In genomic region chr14:95876785-95877510, GRCm38 (mm10) we compare ENCODE assay signal across 11 mouse cellular contexts. TPM values are rescaled to one million over a fixed set of nuclear protein-coding genes. Genes with fewer than 3 reads are reported as not detected.
DNase-seq lines count a peak whose midpoint lies in the region; ATAC-seq and TF ChIP-seq lines count a peak whose summit lies in the region.
"Had no signal": no experiment of that assay in that cellular context is flagged by ENCODE, and none has a peak within 500 bp of the region (broad histone marks: within the 10 kb centered on the region; RNA-seq: fewer than 3 reads in every experiment).

No protein-coding gene starts in this region.

- H3K9me3 ChIP-seq in forebrain, postnatal 0 days (ENCODE audit: low read length): no peaks in the 10 kb centered on the region

- no peak for TF ChIP-seq POLR2A in heart, adult 2 months (IDR thresholded peaks at IDR 0.05; ENCODE audit: insufficient read depth, low read depth, low read length)

- H3K4me1 ChIP-seq in forebrain, postnatal 0 days (ENCODE audit: insufficient read depth): no peaks in the 10 kb centered on the region; the same call in 1 of the 2 replicates
- H3K4me1 ChIP-seq in heart, adult 2 months (ENCODE audit: control insufficient read depth, insufficient read depth, low read length): no peaks in the 10 kb centered on the region

- H3K4me3 ChIP-seq in forebrain, postnatal 0 days (ENCODE audit: low read depth, low read length): no peak overlapping the region
- no peak overlapping the region for H3K4me3 ChIP-seq in heart, adult 2 months

- H3K36me3 ChIP-seq in forebrain, postnatal 0 days (ENCODE audit: insufficient read depth): no peaks in the 10 kb centered on the region
- no peaks in the 10 kb centered on the region for H3K36me3 ChIP-seq in heart, adult 2 months (ENCODE audit: control insufficient read depth, insufficient read depth, low read length)

- TF ChIP-seq EP300 in heart, adult 2 months (IDR thresholded peaks at IDR 0.05; ENCODE audit: insufficient read depth, low read depth, low read length): no peak

- no peaks in the 10 kb centered on the region for H3K79me2 ChIP-seq in heart, adult 2 months (replicated peaks; ENCODE audit: control insufficient read depth, insufficient read depth, low read length)

- peak; percentile 82 for ATAC-seq in forebrain, postnatal 0 days

- H3K4me2 ChIP-seq in forebrain, postnatal 0 days (ENCODE audit: low read depth): no peak overlapping the region

- H3K27ac ChIP-seq in forebrain, postnatal 0 days (ENCODE audit: low read depth, low read length): no peak overlapping the region
- H3K27ac ChIP-seq in heart, adult 2 months: no peak overlapping the region

- H3K9ac ChIP-seq in forebrain, postnatal 0 days: no peak overlapping the region
- H3K9ac ChIP-seq in heart, adult 2 months (ENCODE audit: low read depth, low read length): no peak overlapping the region

- no peak for TF ChIP-seq CTCF in forebrain, postnatal 0 days (IDR thresholded peaks at IDR 0.05; ENCODE audit: low read depth)
- no peak for TF ChIP-seq CTCF in heart, adult 2 months (IDR thresholded peaks at IDR 0.05)

- intact Hi-C loops in gastrocnemius, postnatal 36 days (cut with DNase I): no loop called here
- intact Hi-C loops in heart, adult 2 months (cut with DNase I): no loop called here

- no peaks in the 10 kb centered on the region for H3K27me3 ChIP-seq in forebrain, postnatal 0 days (ENCODE audit: insufficient read depth, low read length)
- no peaks in the 10 kb centered on the region for H3K27me3 ChIP-seq in heart, adult 2 months (ENCODE audit: control insufficient read depth, insufficient read depth, low read length)

- WGBS in forebrain, postnatal 0 days: 16% methylated on average over 3 of the region's 3 CpGs
- WGBS in heart, adult 2 months: 58% methylated on average over 3 of the region's 3 CpGs

- DNase-seq in gastrocnemius, postnatal 25 days: peak; percentile 11
- no peak for DNase-seq in gastrocnemius, postnatal 36 days
- peak; percentile 80 for DNase-seq in forebrain, postnatal 0 days
- DNase-seq in layer of hippocampus, postnatal 14 days (ENCODE audit: low spot score in 2 of 2): peak; percentile 60 to 81
- peak; percentile 84 to 86 for DNase-seq in right cerebral cortex, adult 2 months (ENCODE audit: low spot score in 2 of 2)
- no peak for DNase-seq in MN1 (ENCODE audit: low spot score)
- DNase-seq in heart, adult 2 months: no peak
- DNase-seq in ovary, postnatal 36 days (ENCODE audit: low spot score): no peak
- DNase-seq: adrenal gland, postnatal 14 days had no signal

RNA-seq across cellular contexts. Expression of gene 4921530L21Rik, which starts 4.1 kb away (rescaled TPM):
- not detected for total RNA-seq in gastrocnemius, postnatal 25 days (2021)
- not detected for total RNA-seq in gastrocnemius, postnatal 36 days (2021)
- total RNA-seq in forebrain, postnatal 0 days (2014; rRNA removed): not detected in 2 replicates
- 0.13 TPM in 1 of 2 replicates, not detected in the other for polyA plus RNA-seq in forebrain, postnatal 0 days (2015; fragmentation: Nextera tagmentation; extraction: Ambion mirVana)
- total RNA-seq in layer of hippocampus, postnatal 14 days (2021): under 1 TPM in 1 of 2 experiments, not detected in 1; 0.30 TPM
- not detected for total RNA-seq in heart, adult 2 months (2021)
- not detected in 2 replicates for polyA plus RNA-seq in heart, adult 2 months (2012; rRNA removed)
- total RNA-seq: adrenal gland, postnatal 14 days had no signal
- polyA plus RNA-seq: heart, embryonic 16.5 days; large intestine, adult 2 months had no signal

Comparison
In these comparisons a context has a peak if more than half of its experiments do, and no peak if none do; other contexts are left out.
1. DNase-seq: peak in gastrocnemius, postnatal 25 days (single experiment), forebrain, postnatal 0 days (single experiment), layer of hippocampus, postnatal 14 days (2 of 2) and right cerebral cortex, adult 2 months (2 of 2); none in gastrocnemius, postnatal 36 days (0 of 2), MN1 (single experiment), heart, adult 2 months (0 of 2) and ovary, postnatal 36 days (single experiment).